Mouse (Mus musculus) CH12.LX (cell line): ENCODE measurements around the gene Golga4.

ENCODE experiments used
- CTCF ChIP-seq, 2 experiments: IDR thresholded peaks in 1 of 2; conservative IDR thresholded peaks in 1 of 2; 2 replicates each; pipeline ENCODE4 v1.5.1; 2011 to 2012; ENCODE audit warnings: low read depth in 2 of 2, low read length in 2 of 2, improper control_type of control experiment in 1 of 2, inconsistent platforms in 1 of 2, mild to moderate bottlenecking in 1 of 2, moderate library complexity in 1 of 2
- ELF1 ChIP-seq: IDR thresholded peaks from 2 replicates; pipeline ENCODE4 v1.6.1; 2014; ENCODE audit warnings: low read depth, mild to moderate bottlenecking, inconsistent platforms, low read length, improper control_type of control experiment
- EP300 ChIP-seq: IDR thresholded peaks from 2 replicates; pipeline ENCODE4 v1.6.1; 2011; ENCODE audit warnings: low read length, improper control_type of control experiment
- JUN ChIP-seq: IDR thresholded peaks from 2 replicates; pipeline ENCODE4 v1.6.1; 2011; ENCODE audit warnings: low read depth, mild to moderate bottlenecking, low read length, improper control_type of control experiment, moderate library complexity; ENCODE audit not compliant: insufficient read depth
- JUND ChIP-seq: conservative IDR thresholded peaks from 2 replicates; pipeline ENCODE4 v1.6.1; 2011; ENCODE audit warnings: low read depth, low read length, improper control_type of control experiment
- NELFE ChIP-seq: IDR thresholded peaks from 2 replicates; pipeline ENCODE4 v1.6.1; 2011; ENCODE audit warnings: low read depth, low read length, improper control_type of control experiment
- RAD21 ChIP-seq: IDR thresholded peaks from 2 replicates; pipeline ENCODE4 v1.6.1; 2011; ENCODE audit warnings: low read depth, mild to moderate bottlenecking, low read length, improper control_type of control experiment, moderate library complexity
- SMC3 ChIP-seq: IDR thresholded peaks from 2 replicates; pipeline ENCODE4 v1.6.1; 2011; ENCODE audit warnings: low read depth, low read length, improper control_type of control experiment
- ZC3H11A ChIP-seq: IDR thresholded peaks from 2 replicates; pipeline ENCODE4 v1.6.1; 2012; ENCODE audit warnings: low read depth, mild to moderate bottlenecking, inconsistent platforms, low read length, improper control_type of control experiment
- ZKSCAN1 ChIP-seq: IDR thresholded peaks from 2 replicates; pipeline ENCODE4 v1.6.1; 2012; ENCODE audit warnings: low read depth, inconsistent platforms, low read length, improper control_type of control experiment, borderline replicate concordance
- ZNF384 ChIP-seq: IDR thresholded peaks from 2 replicates; pipeline ENCODE4 v1.6.1; 2012; ENCODE audit warnings: low read depth, low read length, improper control_type of control experiment, inconsistent platforms

DNA sequence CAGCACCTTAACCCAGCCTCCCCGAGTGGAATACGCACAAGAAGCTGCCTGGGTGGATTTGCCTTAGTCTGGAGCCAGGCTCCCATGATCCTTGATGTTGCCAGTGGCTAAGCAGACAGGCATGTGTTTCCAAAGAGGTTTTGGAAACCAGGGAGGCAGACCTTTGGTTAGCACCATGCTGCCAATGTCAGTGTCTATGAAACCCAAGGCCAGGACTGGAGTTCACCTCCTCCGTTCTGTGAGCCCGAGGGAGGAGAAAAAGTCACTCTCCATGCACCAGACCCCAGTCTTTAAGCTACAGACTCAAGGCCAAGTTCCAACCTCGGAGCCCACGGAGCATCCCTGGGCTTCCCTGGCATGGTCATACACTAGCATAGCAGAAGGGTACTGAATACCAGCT, 115.6 kb downstream of the Golga4 start:
- no peak for TF ChIP-seq EP300
- no peak for TF ChIP-seq SMC3
- TF ChIP-seq ELF1 = no peak
- no peak for TF ChIP-seq CTCF (conservative IDR thresholded peaks at IDR 0.05 in 1 of 2, IDR thresholded peaks at IDR 0.05 in 1 of 2; ENCODE audit: low read depth in 2 of 2, low read length in 2 of 2)
- no peak for TF ChIP-seq JUN
- no peak for TF ChIP-seq ZC3H11A
- TF ChIP-seq NELFE = no peak
- no peak for TF ChIP-seq RAD21
- TF ChIP-seq JUND = no peak
- no peak for TF ChIP-seq ZKSCAN1
- no peak for TF ChIP-seq ZNF384
